In the genomic region with DNA sequence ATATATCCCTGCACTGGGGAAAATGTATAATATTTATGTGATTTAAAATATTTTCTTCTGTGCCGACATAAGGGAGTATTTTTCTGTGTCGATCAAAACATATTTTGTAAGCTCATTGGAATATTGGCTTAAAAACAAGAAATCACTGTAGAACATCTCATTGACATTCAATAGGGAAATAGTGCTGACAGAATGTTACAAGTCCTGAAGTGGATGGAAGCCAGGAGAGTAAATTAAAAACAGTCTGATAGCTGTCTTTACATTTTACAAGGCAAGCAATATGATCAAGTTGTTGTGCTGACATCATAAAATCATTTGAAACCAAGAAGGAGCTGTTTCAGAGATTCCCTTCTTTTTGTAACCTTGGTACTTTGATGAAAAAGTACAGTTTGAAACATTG, we compare ENCODE assay signal across 16 mouse cellular contexts.
"Had no signal": no experiment of that assay in that cellular context is flagged by ENCODE, and none has a peak within 500 bp of the region (broad histone marks: within the 10 kb centered on the region; RNA-seq: fewer than 3 reads in every experiment).

No protein-coding gene starts in this region.

- ATAC-seq: midbrain, embryonic 13.5 days; midbrain, embryonic 15.5 days had no signal

- H3K4me3 ChIP-seq: megakaryocyte, embryonic 14.5 days; midbrain, embryonic 13.5 days; midbrain, embryonic 15.5 days; neural tube, embryonic 12.5 days; stomach, embryonic 15.5 days had no signal

- H3K9me3 ChIP-seq: megakaryocyte, embryonic 14.5 days; midbrain, embryonic 13.5 days; midbrain, embryonic 15.5 days; neural tube, embryonic 12.5 days; stomach, embryonic 15.5 days had no signal

- H3K9ac ChIP-seq: lung, embryonic 14.5 days; midbrain, embryonic 13.5 days; midbrain, embryonic 15.5 days; neural tube, embryonic 12.5 days; stomach, embryonic 15.5 days had no signal

- DNase-seq: lung, adult 18-20 months; lung, embryonic 14.5 days; lung, postnatal 10 days; lung, postnatal 36 days; right cerebral cortex, postnatal 14 days; thymus, adult 2 months; thymus, postnatal 25 days; thymus, postnatal 4 days had no signal

- H3K27ac ChIP-seq: macrophage; midbrain, embryonic 13.5 days; midbrain, embryonic 15.5 days; neural tube, embryonic 12.5 days; stomach, embryonic 15.5 days; stomach, postnatal 0 days had no signal

- H3K36me3 ChIP-seq: midbrain, embryonic 13.5 days; midbrain, embryonic 15.5 days; neural tube, embryonic 12.5 days; stomach, embryonic 15.5 days had no signal

- H3K4me1 ChIP-seq: megakaryocyte, embryonic 14.5 days; midbrain, embryonic 15.5 days; neural tube, embryonic 12.5 days; stomach, embryonic 15.5 days had no signal

- H3K27me3 ChIP-seq: megakaryocyte, embryonic 14.5 days; midbrain, embryonic 13.5 days; midbrain, embryonic 15.5 days; neural tube, embryonic 12.5 days; stomach, embryonic 15.5 days had no signal

- H3K4me2 ChIP-seq: lung, embryonic 14.5 days; midbrain, embryonic 11.5 days; midbrain, embryonic 13.5 days; midbrain, embryonic 15.5 days; neural tube, embryonic 12.5 days; stomach, embryonic 15.5 days had no signal
